Mouse (Mus musculus): ENCODE measurements around the gene Snrnp70. TPM values are rescaled to one million over a fixed set of nuclear protein-coding genes. Genes with fewer than 3 reads are reported as not detected.
"Not testable (repeated sequence)": the region's sequence is repeated elsewhere in the genome, so short reads cannot be mapped to it uniquely, and the experiment has no call there.

The Snrnp70 gene
- polyA plus RNA-seq, 1 experiment, result 216 TPM

GRCm38 (mm10) chr7:45409497-45410163 is 14.1 kb upstream of the Snrnp70 start:
- DNase-seq (ENCODE audit: low read depth), result no peak

- no peak for DNase-seq (ENCODE audit: low read depth)
Measured at GRCm38 (mm10) chr7:45408949-45409348, 13.4 kb upstream of the Snrnp70 start.

- no peak for DNase-seq (ENCODE audit: low read depth)
Measured at GRCm38 (mm10) chr7:45408351-45408750, 12.8 kb upstream of the Snrnp70 start.

GRCm38 (mm10) chr7:45407836-45408235 is 12.3 kb upstream of the Snrnp70 start:
- DNase-seq (ENCODE audit: low read depth), result no peak

GRCm38 (mm10) chr7:45406157-45407156 is 10.9 kb upstream of the Snrnp70 start:
- no peak for DNase-seq (ENCODE audit: low read depth)

- no peak for DNase-seq (ENCODE audit: low read depth)
Measured at GRCm38 (mm10) chr7:45405091-45406075, 9.8 kb upstream of the Snrnp70 start, which contains the start of gene Kcna7. TSS of gene Kcna7 (plus strand) at chr7:45405653.

GRCm38 (mm10) chr7:45403532-45404261 is 8.2 kb upstream of the Snrnp70 start:
- no peak for DNase-seq (ENCODE audit: low read depth)

- DNase-seq (ENCODE audit: low read depth), result no peak
Measured at GRCm38 (mm10) chr7:45401521-45402085, 6.1 kb upstream of the Snrnp70 start.

- no peak for DNase-seq (ENCODE audit: low read depth)
Measured at GRCm38 (mm10) chr7:45396787-45397186, 1.2 kb upstream of the Snrnp70 start.

- DNase-seq (ENCODE audit: low read depth), result not testable (repeated sequence)
Measured at GRCm38 (mm10) chr7:45396337-45396775, 814 bp upstream of the Snrnp70 start.

GRCm38 (mm10) chr7:45395129-45395541 is 407 bp downstream of the Snrnp70 start:
- DNase-seq (ENCODE audit: low read depth), result no peak

- DNase-seq (ENCODE audit: low read depth), result no peak
Measured at GRCm38 (mm10) chr7:45386077-45386476, 9.5 kb downstream of the Snrnp70 start.

GRCm38 (mm10) chr7:45376057-45376456 is 19.5 kb downstream of the Snrnp70 start:
- no peak for DNase-seq (ENCODE audit: low read depth)

GRCm38 (mm10) chr7:45374620-45375019 is 20.9 kb downstream of the Snrnp70 start:
- DNase-seq (ENCODE audit: low read depth), result no peak

GRCm38 (mm10) chr7:45372371-45372770 is 23.2 kb downstream of the Snrnp70 start:
- DNase-seq (ENCODE audit: low read depth), result no peak

- peak; percentile 34 for DNase-seq (ENCODE audit: low read depth)
Measured at GRCm38 (mm10) chr7:45370475-45371311, 24.8 kb downstream of the Snrnp70 start, which contains the start of gene Lin7b. TSS of gene Lin7b (minus strand) at chr7:45370583.

- DNase-seq (ENCODE audit: low read depth), result no peak
Measured at GRCm38 (mm10) chr7:45369836-45370474, 25.6 kb downstream of the Snrnp70 start.

GRCm38 (mm10) chr7:45369022-45369745 is 26.4 kb downstream of the Snrnp70 start:
- no peak for DNase-seq (ENCODE audit: low read depth)
